Mouse (Mus musculus): ENCODE data around the gene Gfer. TPM values are rescaled to one million over a fixed set of nuclear protein-coding genes. Genes with fewer than 3 reads are reported as not detected.
"Not testable (repeated sequence)": the region's sequence is repeated elsewhere in the genome, so short reads cannot be mapped to it uniquely, and the experiment has no call there.

The Gfer gene
- polyA plus RNA-seq, 1 experiment from 2014 or later: 49.5 TPM

- H3K27ac ChIP-seq: peak overlapping the region; percentile 86
Measured at GRCm38 (mm10) chr17:24720616-24721015, 24.7 kb upstream of the Gfer start.

GRCm38 (mm10) chr17:24719494-24720222 lies 23.7 kb upstream of the Gfer start:
- ATAC-seq (replicated peaks; ENCODE audit: low FRiP score): peak; percentile 96
- under 1% methylated on average over 61 of the region's 61 CpGs for WGBS
- peak overlapping the region; percentile 96 for H3K9ac ChIP-seq
- peak overlapping the region; percentile 70 for H3K4me2 ChIP-seq
- peak overlapping the region; percentile 98 for H3K4me3 ChIP-seq (replicated peaks)
- H3K27ac ChIP-seq: peak overlapping the region; percentile 94
- H3K36me3 ChIP-seq: peaks cover 44% of the 10 kb centered on the region
- no peaks in the 10 kb centered on the region for H3K27me3 ChIP-seq
- H3K9me3 ChIP-seq (replicated peaks): no peaks in the 10 kb centered on the region
- peaks cover 47% of the 10 kb centered on the region for H3K4me1 ChIP-seq

More at GRCm38 (mm10) chr17:24720616-24721015, 24.7 kb upstream of the Gfer start:
- peak overlapping the region; percentile 70 for H3K4me2 ChIP-seq
- not testable (repeated sequence) for H3K9me3 ChIP-seq (replicated peaks); ATAC-seq (replicated peaks; ENCODE audit: low FRiP score); H3K27me3 ChIP-seq
- peaks cover 44% of the 10 kb centered on the region for H3K36me3 ChIP-seq
- H3K4me3 ChIP-seq (replicated peaks): peak overlapping the region; percentile 98
- H3K4me1 ChIP-seq: peaks cover 41% of the 10 kb centered on the region
- peak overlapping the region; percentile 72 for H3K9ac ChIP-seq
- under 1% methylated on average over 11 of the region's 11 CpGs for WGBS

- not testable (repeated sequence) for ATAC-seq (replicated peaks; ENCODE audit: low FRiP score); H3K9me3 ChIP-seq (replicated peaks); H3K27me3 ChIP-seq
- 60% methylated on average over 5 of the region's 5 CpGs for WGBS
- Histone ChIP-seq H3K36me3 (peaks cover 44% of the 10 kb centered on the region), H3K4me3 (replicated peaks) (peak overlapping the region; percentile 98), H3K4me2 (peak overlapping the region; percentile 70), H3K27ac (peak overlapping the region; percentile 94; the same call in 1 of the 2 replicates), H3K9ac (peak overlapping the region; percentile 96), H3K4me1 (peaks cover 47% of the 10 kb centered on the region)
Measured at GRCm38 (mm10) chr17:24718938-24719337, 23.0 kb upstream of the Gfer start.

GRCm38 (mm10) chr17:24717943-24718342 lies 22.0 kb upstream of the Gfer start, which contains the start of the genes Rnf151 and Rps2:
TSS of gene Rnf151 (minus strand) at chr17:24718063.
TSS of gene Rps2 (plus strand) at chr17:24718116.
- Histone ChIP-seq H3K27me3 (no peaks in the 10 kb centered on the region), H3K4me3 (replicated peaks) (peak within 1 kb of the TSS; percentile 98), H3K4me1 (peaks cover 40% of the 10 kb centered on the region), H3K9ac (peak within 1 kb of the TSS; percentile 96; the same call in 1 of the 2 replicates), H3K9me3 (replicated peaks) (no peaks in the 10 kb centered on the region), H3K4me2 (peak within 1 kb of the TSS; percentile 70), H3K36me3 (peaks cover 44% of the 10 kb centered on the region), H3K27ac (peak within 1 kb of the TSS; percentile 94; the same call in 1 of the 2 replicates)
- WGBS: 78% methylated on average over 4 of the region's 4 CpGs
- no peak for ATAC-seq (replicated peaks; ENCODE audit: low FRiP score)

GRCm38 (mm10) chr17:24716166-24716682 lies 20.3 kb upstream of the Gfer start:
- Histone ChIP-seq H3K27ac (peak overlapping the region; percentile 75), H3K9ac (0 out of 2 replicates have a peak overlapping the region, but pooled peaks have one; percentile 21), H3K4me1 (peaks cover 23% of the 10 kb centered on the region), H3K9me3 (replicated peaks) (no peaks in the 10 kb centered on the region), H3K27me3 (no peaks in the 10 kb centered on the region), H3K4me2 (no peak overlapping the region), H3K4me3 (replicated peaks) (no peak overlapping the region), H3K36me3 (peaks cover 29% of the 10 kb centered on the region)
- WGBS: 88% methylated on average over 15 of the region's 15 CpGs
- ATAC-seq (replicated peaks; ENCODE audit: low FRiP score): no peak

- WGBS: 42% methylated on average over 6 of the region's 6 CpGs
Measured at GRCm38 (mm10) chr17:24715556-24715955, 19.6 kb upstream of the Gfer start.

GRCm38 (mm10) chr17:24708646-24709045 lies 12.7 kb upstream of the Gfer start:
- Histone ChIP-seq H3K9me3 (replicated peaks) (no peaks in the 10 kb centered on the region), H3K9ac (no peak overlapping the region), H3K36me3 (peaks cover 21% of the 10 kb centered on the region), H3K4me3 (replicated peaks) (peak overlapping the region; percentile 92; the same call in 1 of the 2 replicates), H3K27ac (no peak overlapping the region), H3K4me2 (peak overlapping the region; percentile 81; the same call in 1 of the 2 replicates), H3K27me3 (no peaks in the 10 kb centered on the region), H3K4me1 (peaks cover 21% of the 10 kb centered on the region)
- 41% methylated on average over 2 of the region's 2 CpGs for WGBS
- no peak for ATAC-seq (replicated peaks; ENCODE audit: low FRiP score)

More at GRCm38 (mm10) chr17:24715556-24715955, 19.6 kb upstream of the Gfer start:
- Histone ChIP-seq H3K36me3 (peaks cover 28% of the 10 kb centered on the region), H3K27ac (peak overlapping the region; percentile 75), H3K4me3 (replicated peaks) (no peak overlapping the region), H3K4me2 (no peak overlapping the region), H3K9me3 (replicated peaks) (no peaks in the 10 kb centered on the region), H3K27me3 (no peaks in the 10 kb centered on the region), H3K4me1 (peaks cover 21% of the 10 kb centered on the region), H3K9ac (no peak overlapping the region; the same call in 1 of the 2 replicates)
- no peak for ATAC-seq (replicated peaks; ENCODE audit: low FRiP score)

- Histone ChIP-seq H3K4me2 (peak overlapping the region; percentile 81), H3K9ac (peak overlapping the region; percentile 78), H3K9me3 (replicated peaks) (no peaks in the 10 kb centered on the region), H3K4me1 (peaks cover 21% of the 10 kb centered on the region), H3K4me3 (replicated peaks) (peak overlapping the region; percentile 92), H3K36me3 (peaks cover 27% of the 10 kb centered on the region), H3K27me3 (no peaks in the 10 kb centered on the region), H3K27ac (peak overlapping the region; percentile 93)
- 4% methylated on average over 24 of the region's 24 CpGs for WGBS
- peak; percentile 40; the same call in 1 of the 2 replicates for ATAC-seq (replicated peaks; ENCODE audit: low FRiP score)
Measured at GRCm38 (mm10) chr17:24707801-24708425, 12.0 kb upstream of the Gfer start.

GRCm38 (mm10) chr17:24706982-24707800 lies 11.2 kb upstream of the Gfer start, which contains the start of gene Tbl3:
TSS of gene Tbl3 (minus strand) at chr17:24707660.
- WGBS: 4% methylated on average over 32 of the region's 32 CpGs
- peak within 1 kb of the TSS; percentile 78 for H3K9ac ChIP-seq
- no peaks in the 10 kb centered on the region for H3K9me3 ChIP-seq (replicated peaks)
- H3K4me2 ChIP-seq: peak within 1 kb of the TSS; percentile 81
- H3K27ac ChIP-seq: peak within 1 kb of the TSS; percentile 93
- H3K36me3 ChIP-seq: peaks cover 35% of the 10 kb centered on the region
- peak within 1 kb of the TSS; percentile 92 for H3K4me3 ChIP-seq (replicated peaks)
- ATAC-seq (replicated peaks; ENCODE audit: low FRiP score): peak; percentile 76
- H3K27me3 ChIP-seq: no peaks in the 10 kb centered on the region
- H3K4me1 ChIP-seq: peaks cover 21% of the 10 kb centered on the region

- Histone ChIP-seq H3K9me3 (replicated peaks) (no peaks in the 10 kb centered on the region), H3K4me1 (peaks cover 21% of the 10 kb centered on the region), H3K36me3 (peaks cover 48% of the 10 kb centered on the region), H3K9ac (no peak overlapping the region), H3K27me3 (no peaks in the 10 kb centered on the region), H3K27ac (no peak overlapping the region), H3K4me3 (replicated peaks) (peak overlapping the region; percentile 92; the same call in 1 of the 2 replicates), H3K4me2 (no peak overlapping the region)
- ATAC-seq (replicated peaks; ENCODE audit: low FRiP score): no peak
- 91% methylated on average over 3 of the region's 3 CpGs for WGBS
Measured at GRCm38 (mm10) chr17:24705821-24706220, 9.9 kb upstream of the Gfer start.

GRCm38 (mm10) chr17:24701251-24701650 lies 5.3 kb upstream of the Gfer start:
- no peaks in the 10 kb centered on the region for H3K27me3 ChIP-seq
- peaks cover 30% of the 10 kb centered on the region for H3K4me1 ChIP-seq
- H3K9ac ChIP-seq: no peak overlapping the region
- no peak for ATAC-seq (replicated peaks; ENCODE audit: low FRiP score)
- H3K9me3 ChIP-seq (replicated peaks): no peaks in the 10 kb centered on the region
- H3K4me2 ChIP-seq: no peak overlapping the region
- 87% methylated on average over 9 of the region's 9 CpGs for WGBS
- H3K27ac ChIP-seq: no peak overlapping the region
- H3K36me3 ChIP-seq: peaks cover 67% of the 10 kb centered on the region
- no peak overlapping the region for H3K4me3 ChIP-seq (replicated peaks)
